Mouse (Mus musculus) liver, postnatal 0 days (tissue): ENCODE data around the gene Slc30a4.

Experiments used
- CTCF ChIP-seq: sonication (generic); IDR thresholded peaks from 2 replicates; pipeline ENCODE4 v1.5.1; 2016; ENCODE audit warnings: antibody characterized with exemption, low read depth
- EP300 ChIP-seq: IDR thresholded peaks from 2 replicates; pipeline ENCODE4 v1.6.1; 2016; ENCODE audit warnings: antibody characterized with exemption, low read depth, mild to moderate bottlenecking

DNA sequence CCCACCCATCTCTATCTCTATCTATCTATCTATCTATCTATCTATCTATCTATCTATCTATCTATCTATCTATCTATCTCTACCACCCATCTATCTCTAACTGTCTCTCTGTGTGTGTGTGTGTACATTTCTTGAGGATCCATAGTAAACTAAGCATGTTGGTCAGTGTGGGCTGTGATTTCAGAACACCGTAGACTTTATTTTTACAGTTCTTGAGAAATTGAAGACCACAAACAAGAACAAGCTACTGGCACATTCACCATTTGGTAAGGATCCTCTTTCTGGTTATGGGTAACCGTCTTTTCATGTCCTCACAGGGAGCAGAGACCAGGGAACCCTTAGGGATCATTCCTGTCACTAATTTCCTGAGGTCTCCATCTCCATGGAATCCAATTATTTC, 10.4 kb upstream of the Slc30a4 start:
- TF ChIP-seq EP300 (no peak), CTCF (no peak)
